Comparison of ENCODE assay signal across 19 mouse cellular contexts in the genomic region with DNA sequence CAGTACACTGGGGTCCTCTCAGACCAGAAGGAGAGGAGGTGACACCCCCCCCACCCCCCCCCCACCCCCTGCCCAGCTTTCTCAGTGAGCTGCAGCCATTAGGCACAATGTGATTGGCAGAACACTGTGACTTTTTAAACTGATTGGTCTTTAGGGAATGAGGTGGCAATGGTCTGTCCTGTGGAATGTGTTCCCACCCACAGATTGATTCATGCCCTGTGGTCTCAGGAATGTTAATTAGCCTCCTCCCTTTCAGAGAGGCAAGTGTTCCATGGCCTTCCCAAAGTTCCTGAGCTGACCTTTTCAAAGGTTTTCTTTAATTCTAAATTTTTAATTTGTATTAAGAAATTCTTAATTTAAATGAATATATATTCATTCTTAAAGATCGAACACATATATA.
DNase-seq lines count a peak whose midpoint lies in the region; ATAC-seq lines count a peak whose summit lies in the region.
"Had no signal": no experiment of that assay in that cellular context is flagged by ENCODE, and none has a peak within 500 bp of the region (broad histone marks: within the 10 kb centered on the region; RNA-seq: fewer than 3 reads in every experiment).

No protein-coding gene starts in this region.

- intact Hi-C loops in heart, postnatal 10 days (cut with DNase I) = no loop called here

- DNase-seq in embryo, embryonic 10 days (ENCODE audit: low spot score) = peak; percentile 9
- DNase-seq in embryo, embryonic 9.5 days (ENCODE audit: extremely low spot score) = no peak
- DNase-seq in retina, postnatal 1 day = peak; percentile 2
- no peak for DNase-seq in retina, embryonic 14.5 days (ENCODE audit: low spot score)
- peak; percentile 14 for DNase-seq in forelimb bud, embryonic 11.5 days (ENCODE audit: low read depth, low spot score)
- DNase-seq in heart, postnatal 10 days = no peak
- DNase-seq: adrenal gland, postnatal 10 days; B cell, adult 2 months; cerebellum, adult 11 months; cerebellum, adult 8-10 months; cerebellum, postnatal 14 days; gastrocnemius, adult 2 months; gastrocnemius, postnatal 25 days; heart, postnatal 36 days had no signal

- no peak for ATAC-seq in megakaryocyte-erythroid progenitor cell, adult 5-6 weeks (replicated peaks; ENCODE audit: low FRiP score, low TSS enrichment, poor library complexity, severe bottlenecking)
- ATAC-seq: CD4-positive, CD25-positive, alpha-beta regulatory T cell, adult 4 months; forebrain, embryonic 16.5 days; intestine, embryonic 16.5 days; Patski had no signal

Comparison
In these comparisons a context has a peak if more than half of its experiments do, and no peak if none do; other contexts are left out.
1. DNase-seq: peak in embryo, embryonic 10 days (single experiment), retina, postnatal 1 day (single experiment) and forelimb bud, embryonic 11.5 days (single experiment); none in embryo, embryonic 9.5 days (single experiment), retina, embryonic 14.5 days (single experiment) and heart, postnatal 10 days (0 of 2).